Mouse (Mus musculus): ENCODE data around the gene Pogz.

DNA sequence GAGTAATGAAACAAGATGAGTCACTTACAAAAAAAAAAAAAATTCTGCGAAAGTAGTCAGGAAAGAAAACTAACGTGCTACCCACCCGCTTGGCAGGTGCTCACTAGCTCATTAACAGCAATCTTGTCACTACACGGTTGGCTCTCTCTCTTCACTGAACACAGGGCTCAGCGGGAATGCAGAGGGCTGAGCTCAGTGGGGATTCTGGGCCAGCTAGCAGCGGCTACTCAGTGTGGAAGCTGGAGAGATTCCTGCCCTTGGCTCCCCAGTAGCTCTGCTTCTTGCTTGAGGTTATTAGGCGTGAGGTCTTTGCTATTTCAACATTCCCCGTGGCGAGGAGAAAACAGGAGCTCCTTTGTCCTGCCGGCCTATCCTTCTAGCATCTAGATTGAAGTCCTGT is 33.2 kb upstream of the Pogz start:
- TF ChIP-seq CTCF (IDR thresholded peaks at IDR 0.05; ENCODE audit: borderline replicate concordance, control insufficient read depth, extremely low read depth, insufficient read depth, low read length, poor library complexity) (no peak), POLR2A (IDR thresholded peaks at IDR 0.05; ENCODE audit: control insufficient read depth, extremely low read depth, insufficient read depth, low read length, poor library complexity) (no peak)
